Mouse (Mus musculus) monocyte, adult 2 months (primary cell): ENCODE results near the gene Vps35l.

Experiments used
- DNase-seq, 2 experiments: peaks; one replicate each; pipeline ENCODE4 v3.0.0; 2022; ENCODE audit warnings: low spot score in 2 of 2, low read depth in 1 of 2

The Vps35l gene

GRCm38 (mm10) chr7:118817741-118818140, 77.7 kb downstream of the Vps35l start:
- DNase-seq: no peak

GRCm38 (mm10) chr7:118819666-118820065, 79.6 kb downstream of the Vps35l start:
- DNase-seq: no peak

GRCm38 (mm10) chr7:118821356-118821755, 81.3 kb downstream of the Vps35l start:
- no peak for DNase-seq

- no peak for DNase-seq
Measured at GRCm38 (mm10) chr7:118821887-118822556, 82.0 kb downstream of the Vps35l start.

GRCm38 (mm10) chr7:118824451-118824850, 84.4 kb downstream of the Vps35l start:
- no peak for DNase-seq

GRCm38 (mm10) chr7:118827975-118828416, 88.0 kb downstream of the Vps35l start:
- no peak for DNase-seq

GRCm38 (mm10) chr7:118837901-118838300, 97.9 kb downstream of the Vps35l start:
- DNase-seq: no peak

- no peak for DNase-seq
Measured at GRCm38 (mm10) chr7:118841030-118841745, 101.2 kb downstream of the Vps35l start.

- DNase-seq: no peak
Measured at GRCm38 (mm10) chr7:118841796-118842195, 101.8 kb downstream of the Vps35l start.

- DNase-seq: no peak
Measured at GRCm38 (mm10) chr7:118842938-118843337, 102.9 kb downstream of the Vps35l start.

- no peak for DNase-seq
Measured at GRCm38 (mm10) chr7:118845141-118845540, 105.1 kb downstream of the Vps35l start.

- DNase-seq: no peak
Measured at GRCm38 (mm10) chr7:118846329-118846728, 106.3 kb downstream of the Vps35l start.

GRCm38 (mm10) chr7:118848796-118849195, 108.8 kb downstream of the Vps35l start:
- DNase-seq: no peak

GRCm38 (mm10) chr7:118849543-118850250, 109.7 kb downstream of the Vps35l start:
- no peak for DNase-seq

GRCm38 (mm10) chr7:118850676-118851290, 110.8 kb downstream of the Vps35l start:
- DNase-seq: no peak

- peak; percentile 12 to 40 for DNase-seq
Measured at GRCm38 (mm10) chr7:118851571-118851970, 111.5 kb downstream of the Vps35l start.

GRCm38 (mm10) chr7:118852611-118853010, 112.6 kb downstream of the Vps35l start:
- no peak for DNase-seq

GRCm38 (mm10) chr7:118854606-118855005, 114.6 kb downstream of the Vps35l start:
- DNase-seq: no peak

GRCm38 (mm10) chr7:118855171-118855876, 115.3 kb downstream of the Vps35l start, which contains the start of gene Iqck:
TSS of gene Iqck (plus strand) at chr7:118855752.
- peak; percentile 58 to 78 for DNase-seq

- DNase-seq: no peak
Measured at GRCm38 (mm10) chr7:118855877-118856304, 115.9 kb downstream of the Vps35l start, which contains the start of gene Knop1. TSS of gene Knop1 (minus strand) at chr7:118856254.

GRCm38 (mm10) chr7:118858640-118859039, 118.6 kb downstream of the Vps35l start:
- DNase-seq: no peak
